In genomic region chr14:121083352-121083751, GRCm38 (mm10) we compare ENCODE assay signal across 18 mouse cellular contexts.
"Had no signal": no experiment of that assay in that cellular context is flagged by ENCODE, and none has a peak within 500 bp of the region (broad histone marks: within the 10 kb centered on the region; RNA-seq: fewer than 3 reads in every experiment).

No protein-coding gene starts in this region.

- H3K4me1 ChIP-seq: liver, embryonic 13.5 days; megakaryocyte, embryonic 14.5 days had no signal

- H3K9ac ChIP-seq: liver, embryonic 13.5 days; lung, embryonic 15.5 days had no signal

- H3K27me3 ChIP-seq: liver, embryonic 13.5 days; lung, embryonic 15.5 days; megakaryocyte, embryonic 14.5 days had no signal

- H3K27ac ChIP-seq: kidney, postnatal 0 days; liver, embryonic 13.5 days had no signal

- H3K4me2 ChIP-seq: liver, embryonic 13.5 days; lung, embryonic 15.5 days; midbrain, embryonic 11.5 days had no signal

- H3K4me3 ChIP-seq: layer of hippocampus, adult 2 months; left cerebral cortex, adult 2 months; liver, embryonic 13.5 days; lung, embryonic 15.5 days; megakaryocyte, embryonic 14.5 days had no signal

- DNase-seq: kidney, postnatal 25 days; layer of hippocampus, adult 9-11 months; layer of hippocampus, postnatal 36 days; liver, embryonic 13.5 days; lung, postnatal 10 days; lung, postnatal 36 days; right cerebral cortex, adult 18-20 months; right cerebral cortex, postnatal 14 days; right cerebral cortex, postnatal 4 days; thymus, adult 2 months; thymus, postnatal 14 days; thymus, postnatal 4 days had no signal

- H3K9me3 ChIP-seq: liver, embryonic 13.5 days; lung, embryonic 15.5 days had no signal
